Mouse (Mus musculus): ENCODE results near the gene Ttll5.

The Ttll5 gene

GRCm38 (mm10) chr12:85930713-85931112 lies 106.3 kb downstream of the Ttll5 start:
- no peak for DNase-seq (ENCODE audit: low read depth)

- DNase-seq (ENCODE audit: low read depth) = no peak
These were observed 108.8 kb downstream of the Ttll5 start for GRCm38 (mm10) chr12:85933241-85933640.

GRCm38 (mm10) chr12:85937384-85937783 lies 112.9 kb downstream of the Ttll5 start:
- DNase-seq (ENCODE audit: low read depth) = no peak

GRCm38 (mm10) chr12:85943456-85943855 lies 119.0 kb downstream of the Ttll5 start:
- DNase-seq (ENCODE audit: low read depth) = no peak

- no peak for DNase-seq (ENCODE audit: low read depth)
These were observed 120.0 kb downstream of the Ttll5 start for GRCm38 (mm10) chr12:85944419-85944818.

- no peak for DNase-seq (ENCODE audit: low read depth)
These were observed 122.7 kb downstream of the Ttll5 start for GRCm38 (mm10) chr12:85947161-85947560.

- no peak for DNase-seq (ENCODE audit: low read depth)
These were observed 125.2 kb downstream of the Ttll5 start for GRCm38 (mm10) chr12:85949667-85950066.

- DNase-seq (ENCODE audit: low read depth) = no peak
These were observed 125.9 kb downstream of the Ttll5 start for GRCm38 (mm10) chr12:85950371-85950770.

GRCm38 (mm10) chr12:85951036-85951435 lies 126.6 kb downstream of the Ttll5 start:
- no peak for DNase-seq (ENCODE audit: low read depth)

GRCm38 (mm10) chr12:85951822-85952221 lies 127.4 kb downstream of the Ttll5 start:
- DNase-seq (ENCODE audit: low read depth) = no peak

GRCm38 (mm10) chr12:85952349-85952748 lies 127.9 kb downstream of the Ttll5 start:
- no peak for DNase-seq (ENCODE audit: low read depth)

GRCm38 (mm10) chr12:85954167-85954566 lies 129.7 kb downstream of the Ttll5 start:
- DNase-seq (ENCODE audit: low read depth) = no peak

GRCm38 (mm10) chr12:85955062-85955461 lies 130.6 kb downstream of the Ttll5 start:
- DNase-seq (ENCODE audit: low read depth) = no peak

- no peak for DNase-seq (ENCODE audit: low read depth)
These were observed 131.2 kb downstream of the Ttll5 start for GRCm38 (mm10) chr12:85955690-85956089.

GRCm38 (mm10) chr12:85956251-85956650 lies 131.8 kb downstream of the Ttll5 start:
- DNase-seq (ENCODE audit: low read depth) = no peak

- DNase-seq (ENCODE audit: low read depth) = no peak
These were observed 134.0 kb downstream of the Ttll5 start for GRCm38 (mm10) chr12:85958460-85958859.

GRCm38 (mm10) chr12:85959822-85960501 lies 135.5 kb downstream of the Ttll5 start:
- no peak for DNase-seq (ENCODE audit: low read depth)

GRCm38 (mm10) chr12:85960699-85961098 lies 136.2 kb downstream of the Ttll5 start:
- DNase-seq (ENCODE audit: low read depth) = no peak

GRCm38 (mm10) chr12:85963160-85963559 lies 138.7 kb downstream of the Ttll5 start:
- no peak for DNase-seq (ENCODE audit: low read depth)

GRCm38 (mm10) chr12:85963699-85964098 lies 139.2 kb downstream of the Ttll5 start:
- no peak for DNase-seq (ENCODE audit: low read depth)

GRCm38 (mm10) chr12:85964436-85964835 lies 140.0 kb downstream of the Ttll5 start:
- DNase-seq (ENCODE audit: low read depth) = no peak

GRCm38 (mm10) chr12:85967812-85968211 lies 143.4 kb downstream of the Ttll5 start:
- no peak for DNase-seq (ENCODE audit: low read depth)

GRCm38 (mm10) chr12:85968409-85968808 lies 143.9 kb downstream of the Ttll5 start:
- DNase-seq (ENCODE audit: low read depth) = no peak

- DNase-seq (ENCODE audit: low read depth) = no peak
These were observed 145.1 kb downstream of the Ttll5 start for GRCm38 (mm10) chr12:85969571-85969970.
